Mouse (Mus musculus): ENCODE results near the gene Hdgf.

Gene Hdgf

GRCm38 (mm10) chr3:87945781-87946540, 39.8 kb downstream of the Hdgf start:
- DNase-seq (ENCODE audit: low read depth, low spot score), result no peak

GRCm38 (mm10) chr3:87946541-87946860, 40.4 kb downstream of the Hdgf start:
- peak; percentile 72 for DNase-seq (ENCODE audit: low read depth, low spot score)

DNA sequence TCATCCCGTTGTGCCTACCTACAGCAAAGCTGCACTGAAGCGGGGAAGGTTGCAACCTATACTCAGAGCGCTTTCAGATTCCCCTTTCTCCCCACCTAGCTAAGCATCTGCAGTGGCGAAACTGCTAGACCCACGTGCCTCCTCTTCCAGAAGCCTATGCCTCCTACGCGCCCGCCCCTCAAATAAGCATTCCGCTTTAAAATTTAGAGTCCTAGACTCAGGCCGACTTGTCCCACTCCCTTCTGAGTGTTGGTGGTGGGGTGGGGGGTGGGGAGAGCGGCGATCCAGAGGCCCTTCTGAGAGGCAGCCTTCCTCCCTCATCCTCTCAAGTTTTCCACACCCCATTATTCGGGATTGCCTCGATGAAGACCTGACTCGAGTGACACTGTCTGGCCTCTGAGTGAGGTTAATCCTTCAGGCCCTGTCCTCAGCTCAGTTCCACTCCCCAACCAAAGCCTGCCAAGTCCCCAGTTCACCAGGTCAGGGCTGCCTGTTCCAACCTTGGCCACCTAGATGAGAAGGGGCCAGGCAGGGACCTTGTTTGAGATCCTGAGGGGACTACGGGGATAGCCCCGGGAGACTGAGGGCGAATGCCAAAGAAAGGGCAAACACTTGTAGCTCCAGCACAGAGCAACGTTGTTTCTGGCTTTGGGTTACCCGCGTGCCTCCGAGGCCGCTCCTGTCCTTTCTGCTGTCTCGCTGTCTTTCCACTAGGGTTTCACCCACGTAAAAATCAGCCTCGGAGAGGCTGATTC, 41.1 kb downstream of the Hdgf start:
- DNase-seq (ENCODE audit: low read depth, low spot score), result no peak

DNA sequence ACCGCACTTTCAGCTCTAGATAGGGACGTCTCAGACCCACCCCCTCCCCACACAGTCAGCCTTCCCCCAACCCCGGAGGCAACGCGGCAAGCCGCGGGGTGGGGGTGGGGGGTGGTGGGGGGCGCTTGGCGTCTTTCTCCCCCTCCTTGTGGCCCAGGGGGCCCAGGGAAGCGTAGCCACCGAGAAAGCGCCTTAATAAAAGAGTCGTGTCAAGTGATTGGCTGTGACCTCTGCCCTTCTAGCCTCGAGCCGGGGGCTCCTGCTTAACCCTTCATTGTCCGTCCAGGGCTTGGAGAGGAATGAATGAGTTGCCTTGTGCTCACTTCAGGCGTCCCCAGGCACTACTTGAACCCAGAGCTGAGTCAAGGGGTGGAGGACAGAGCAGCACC, 41.7 kb downstream of the Hdgf start:
- DNase-seq (ENCODE audit: low read depth, low spot score), result no peak

GRCm38 (mm10) chr3:87948378-87949265, 42.5 kb downstream of the Hdgf start, which contains the start of gene Crabp2:
TSS of gene Crabp2 (plus strand) at chr3:87948666.
- DNase-seq (ENCODE audit: low read depth, low spot score), result peak; percentile 54

DNA sequence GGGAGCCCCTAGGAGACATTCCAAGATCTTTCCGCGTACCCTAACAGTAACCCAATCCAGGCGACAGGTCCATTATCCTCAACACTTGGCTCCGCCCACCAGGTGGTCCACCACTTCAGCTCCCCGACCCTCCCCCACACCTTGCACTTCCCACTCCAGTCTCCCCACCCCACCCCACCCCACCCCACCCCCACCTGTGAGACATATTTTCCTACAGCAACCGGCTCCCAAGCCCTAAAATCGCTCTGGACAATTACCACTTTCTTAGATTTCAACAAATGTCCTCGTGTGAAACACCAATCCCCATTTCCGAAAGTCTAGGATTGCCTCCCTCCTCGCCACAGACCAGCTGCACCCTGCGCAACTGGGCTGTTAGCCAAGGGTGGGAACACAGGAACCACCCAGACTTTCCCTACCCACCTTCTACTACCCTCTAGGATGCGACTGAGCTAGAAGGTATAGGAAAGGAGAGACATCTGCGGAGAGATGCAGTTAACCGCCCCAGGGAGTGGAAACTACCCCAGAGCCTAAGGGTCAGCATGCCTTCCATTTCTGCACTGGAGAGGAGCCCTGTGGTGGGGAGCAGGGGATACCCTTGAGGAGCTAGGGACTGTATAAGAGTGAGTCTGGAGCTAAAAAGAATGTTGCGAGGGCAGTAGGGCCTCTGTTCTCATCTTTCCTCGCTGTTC, 43.3 kb downstream of the Hdgf start:
- DNase-seq (ENCODE audit: low read depth, low spot score), result no peak

DNA sequence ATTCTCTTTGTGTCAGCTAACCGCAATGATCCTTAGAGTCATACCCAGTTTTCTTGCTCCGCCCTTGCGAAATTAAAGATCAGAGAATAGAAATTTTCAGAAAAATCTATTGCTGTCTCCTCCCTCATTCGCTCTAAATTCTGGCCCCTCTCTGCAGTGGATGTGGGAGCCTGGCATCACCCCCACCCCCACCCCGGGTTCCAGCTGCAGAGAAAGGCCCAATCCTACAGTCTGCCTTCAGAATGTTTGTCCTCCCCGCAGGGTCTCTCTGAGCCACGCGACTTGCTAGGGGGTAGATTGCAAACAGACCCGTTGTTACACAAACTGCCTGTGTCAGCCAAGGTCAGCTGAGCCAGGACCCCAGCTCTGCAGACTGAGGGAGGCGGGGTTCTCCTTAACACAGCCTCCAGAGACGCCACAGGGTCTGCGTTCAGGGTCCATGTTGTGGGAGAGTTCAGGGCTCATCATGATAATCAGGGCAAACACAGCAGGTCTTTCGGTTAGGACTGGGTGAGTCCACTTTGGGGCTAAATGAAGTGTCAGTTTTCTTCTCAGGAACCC, 43.9 kb downstream of the Hdgf start:
- DNase-seq (ENCODE audit: low read depth, low spot score), result no peak

- DNase-seq (ENCODE audit: low read depth, low spot score), result no peak
Observed at GRCm38 (mm10) chr3:87951946-87952345, 45.8 kb downstream of the Hdgf start.

GRCm38 (mm10) chr3:87952440-87952839, 46.3 kb downstream of the Hdgf start:
- no peak for DNase-seq (ENCODE audit: low read depth, low spot score)

- no peak for DNase-seq (ENCODE audit: low read depth, low spot score)
Observed at GRCm38 (mm10) chr3:87958056-87958455, 51.9 kb downstream of the Hdgf start.

GRCm38 (mm10) chr3:87958476-87958875, 52.4 kb downstream of the Hdgf start:
- no peak for DNase-seq (ENCODE audit: low read depth, low spot score)

- no peak for DNase-seq (ENCODE audit: low read depth, low spot score)
Observed at GRCm38 (mm10) chr3:87958967-87959366, 52.8 kb downstream of the Hdgf start.

DNA sequence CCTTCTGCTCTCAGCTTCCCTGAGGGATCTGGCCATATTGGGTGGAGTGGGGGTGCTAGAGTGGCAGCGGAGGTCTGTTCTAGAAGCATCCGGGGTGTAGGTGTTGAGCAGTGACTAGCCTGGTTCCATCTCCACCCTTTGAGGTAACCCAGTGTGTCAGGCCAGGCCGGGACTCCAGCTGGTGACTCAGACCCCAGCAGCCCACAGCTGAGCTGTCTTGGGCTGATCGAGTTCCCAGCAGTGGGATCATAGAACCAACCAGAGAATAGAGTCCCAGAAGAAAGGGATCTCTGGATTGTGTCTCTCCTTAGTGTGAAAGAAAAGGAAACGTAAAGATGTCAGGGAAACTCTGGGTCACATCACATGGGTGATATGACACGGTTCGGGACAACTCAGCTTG, 53.2 kb downstream of the Hdgf start:
- DNase-seq (ENCODE audit: low read depth, low spot score), result peak; percentile 71

- peak; percentile 40 for DNase-seq (ENCODE audit: low read depth, low spot score)
Observed at GRCm38 (mm10) chr3:87960191-87960585, 54.1 kb downstream of the Hdgf start.

DNA sequence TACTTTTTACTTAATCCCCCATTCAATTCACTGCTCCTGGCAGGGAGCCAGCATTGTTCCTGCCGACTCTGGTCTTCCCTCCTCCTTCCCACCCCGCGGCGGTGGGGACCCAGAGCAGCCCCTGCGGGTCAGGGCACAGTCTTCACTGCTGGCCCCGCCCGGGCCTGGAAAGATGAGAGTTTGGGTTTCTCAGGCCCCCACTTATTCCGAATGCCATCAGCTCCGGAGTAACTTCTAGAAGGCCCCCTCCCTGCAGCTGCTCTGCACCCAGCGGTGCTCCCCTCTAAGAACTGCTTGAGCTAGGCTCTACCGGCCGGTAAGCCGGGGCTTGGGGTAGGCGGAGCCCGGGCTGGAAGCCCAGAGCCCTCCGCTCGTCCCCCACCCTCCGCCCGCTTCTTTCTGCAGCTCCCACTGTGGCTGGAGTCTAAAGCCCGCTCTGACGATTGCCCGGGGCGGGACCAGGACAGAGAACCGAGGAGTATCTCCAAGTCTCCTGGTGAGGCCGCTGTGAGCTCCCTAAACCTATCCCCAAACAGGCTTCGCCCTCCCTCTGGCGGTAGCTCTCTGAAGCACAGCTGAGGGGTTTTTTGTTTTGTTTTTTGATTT, 54.6 kb downstream of the Hdgf start:
- peak; percentile 97 for DNase-seq (ENCODE audit: low read depth, low spot score)

All from 3T3-L1 (cell line).